Comparison of ENCODE assay signal across 7 mouse cellular contexts in the genomic region with DNA sequence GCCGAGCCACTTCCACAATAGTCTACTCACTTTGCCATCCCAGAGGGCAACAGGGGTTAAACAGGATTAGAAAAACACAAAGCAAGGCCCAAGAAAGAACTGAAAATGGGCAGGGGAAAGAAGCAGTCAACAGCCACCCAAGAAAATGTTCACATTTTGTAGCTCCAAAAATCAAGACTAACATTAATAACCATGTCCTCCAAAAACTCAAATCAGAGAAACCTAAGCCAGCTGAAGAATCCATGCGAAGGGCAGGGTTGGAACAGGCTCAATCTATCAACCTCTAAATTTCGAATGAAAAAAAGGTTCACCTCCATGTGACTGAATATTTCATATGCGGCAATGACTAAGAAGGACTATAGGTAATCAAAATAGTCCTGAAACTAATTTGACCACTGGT. TPM values are rescaled to one million over a fixed set of nuclear protein-coding genes. Genes with fewer than 3 reads are reported as not detected.
DNase-seq lines count a peak whose midpoint lies in the region; ATAC-seq and TF ChIP-seq lines count a peak whose summit lies in the region.

No protein-coding gene starts in this region.

- no peaks in the 10 kb centered on the region for H3K4me1 ChIP-seq in lung, embryonic 15.5 days
- H3K4me1 ChIP-seq in lung, adult 2 months (ENCODE audit: control insufficient read depth, insufficient read depth, low read length): peaks cover 8% of the 10 kb centered on the region
- 0 out of 2 replicates have a peak, but pooled peaks cover 4% of the 10 kb centered on the region for H3K4me1 ChIP-seq in forebrain, embryonic 13.5 days
- no peaks in the 10 kb centered on the region; the same call in 1 of the 2 replicates for H3K4me1 ChIP-seq in liver, embryonic 11.5 days (replicated peaks; ENCODE audit: control insufficient read depth, insufficient read depth, low read length)
- H3K4me1 ChIP-seq in stomach, embryonic 15.5 days: 0 out of 2 replicates have a peak, but pooled peaks cover 6% of the 10 kb centered on the region

- H3K27ac ChIP-seq in lung, embryonic 15.5 days: no peak overlapping the region
- no peak overlapping the region for H3K27ac ChIP-seq in forebrain, embryonic 13.5 days
- no peak overlapping the region; the same call in 1 of the 2 replicates for H3K27ac ChIP-seq in liver, embryonic 11.5 days (ENCODE audit: low read depth, low read length)
- no peak overlapping the region for H3K27ac ChIP-seq in stomach, embryonic 15.5 days

- H3K9me3 ChIP-seq in lung, embryonic 15.5 days: no peaks in the 10 kb centered on the region
- no peaks in the 10 kb centered on the region for H3K9me3 ChIP-seq in forebrain, embryonic 13.5 days (replicated peaks)
- no peaks in the 10 kb centered on the region for H3K9me3 ChIP-seq in liver, embryonic 11.5 days (ENCODE audit: control insufficient read depth, low read length)
- H3K9me3 ChIP-seq in stomach, embryonic 15.5 days: no peaks in the 10 kb centered on the region

- no peak for ATAC-seq in lung, embryonic 15.5 days (ENCODE audit: borderline replicate concordance, extremely low read depth, low FRiP score, low TSS enrichment)
- no peak for ATAC-seq in forebrain, embryonic 13.5 days
- ATAC-seq in liver, embryonic 11.5 days (replicated peaks; ENCODE audit: low FRiP score): no peak
- ATAC-seq in stomach, embryonic 15.5 days (ENCODE audit: insufficient read depth, low FRiP score, low read depth): no peak

- no peak for TF ChIP-seq POLR2A in lung, adult 2 months (IDR thresholded peaks at IDR 0.05; ENCODE audit: borderline replicate concordance, extremely low read depth, low read depth, low read length)

- TF ChIP-seq CTCF in lung, adult 2 months (IDR thresholded peaks at IDR 0.05; ENCODE audit: insufficient read depth, low read length): no peak

- H3K27me3 ChIP-seq in lung, embryonic 15.5 days: no peaks in the 10 kb centered on the region
- H3K27me3 ChIP-seq in forebrain, embryonic 13.5 days: no peaks in the 10 kb centered on the region
- no peaks in the 10 kb centered on the region for H3K27me3 ChIP-seq in liver, embryonic 11.5 days (replicated peaks; ENCODE audit: control insufficient read depth, insufficient read depth, low read length)
- no peaks in the 10 kb centered on the region for H3K27me3 ChIP-seq in stomach, embryonic 15.5 days (replicated peaks)

- H3K4me3 ChIP-seq in lung, embryonic 15.5 days: peak overlapping the region; percentile 83
- no peak overlapping the region for H3K4me3 ChIP-seq in lung, adult 2 months (replicated peaks; ENCODE audit: extremely low read depth, low read depth, low read length)
- no peak overlapping the region for H3K4me3 ChIP-seq in forebrain, embryonic 13.5 days
- peak overlapping the region; percentile 77 for H3K4me3 ChIP-seq in liver, embryonic 11.5 days (ENCODE audit: low read depth, low read length)
- H3K4me3 ChIP-seq in stomach, embryonic 15.5 days (replicated peaks): no peak overlapping the region

- no peaks in the 10 kb centered on the region for H3K36me3 ChIP-seq in lung, embryonic 15.5 days
- no peaks in the 10 kb centered on the region for H3K36me3 ChIP-seq in forebrain, embryonic 13.5 days (ENCODE audit: poor library complexity, severe bottlenecking)
- H3K36me3 ChIP-seq in liver, embryonic 11.5 days (ENCODE audit: control insufficient read depth, insufficient read depth, low read length): no peaks in the 10 kb centered on the region
- H3K36me3 ChIP-seq in stomach, embryonic 15.5 days: no peaks in the 10 kb centered on the region

- peak overlapping the region; percentile 91 for H3K4me2 ChIP-seq in lung, embryonic 15.5 days
- peak overlapping the region; percentile 77 for H3K4me2 ChIP-seq in forebrain, embryonic 13.5 days
- H3K4me2 ChIP-seq in liver, embryonic 11.5 days: peak overlapping the region; percentile 95
- peak overlapping the region; percentile 77; the same call in 1 of the 2 replicates for H3K4me2 ChIP-seq in stomach, embryonic 15.5 days

- no peak for DNase-seq in lung, adult 2 months
- no peak for DNase-seq in liver, embryonic 11.5 days (ENCODE audit: low spot score)
- DNase-seq in urinary bladder, postnatal 14 days (ENCODE audit: low spot score): no peak
- DNase-seq in spleen, adult 18-20 months: no peak

- no peak overlapping the region for H3K9ac ChIP-seq in lung, embryonic 15.5 days
- H3K9ac ChIP-seq in forebrain, embryonic 13.5 days: no peak overlapping the region; the same call in 1 of the 2 replicates
- no peak overlapping the region for H3K9ac ChIP-seq in liver, embryonic 11.5 days (ENCODE audit: low read depth, low read length)
- H3K9ac ChIP-seq in stomach, embryonic 15.5 days: no peak overlapping the region; the same call in 1 of the 2 replicates

- WGBS in lung, embryonic 15.5 days: 63% methylated on average over 4 of the region's 4 CpGs
- 57% methylated on average over 4 of the region's 4 CpGs for WGBS in lung, adult 2 months
- 49% methylated on average over 4 of the region's 4 CpGs for WGBS in forebrain, embryonic 13.5 days
- 66% methylated on average over 4 of the region's 4 CpGs for WGBS in liver, embryonic 11.5 days
- 64% methylated on average over 4 of the region's 4 CpGs for WGBS in stomach, embryonic 15.5 days

RNA-seq across cellular contexts. Expression of gene Nr1d2, which starts 1.5 kb away (rescaled TPM):
- 6.5 and 6.8 TPM in 2 replicates for polyA plus RNA-seq in lung, embryonic 15.5 days (2015; fragmentation: Nextera tagmentation; extraction: Ambion mirVana)
- 20.4 and 44.0 TPM in 2 replicates for polyA plus RNA-seq in lung, adult 2 months (2012; rRNA removed)
- 5.0 and 5.4 TPM in 2 replicates for polyA plus RNA-seq in forebrain, embryonic 13.5 days (2015; fragmentation: Nextera tagmentation; extraction: Ambion mirVana)
- polyA plus RNA-seq in liver, embryonic 11.5 days (2014; fragmentation: Nextera tagmentation; extraction: Ambion mirVana): 4.0 and 4.1 TPM in 2 replicates
- 6.7 and 8.2 TPM in 2 replicates for polyA plus RNA-seq in stomach, embryonic 15.5 days (2015; fragmentation: Nextera tagmentation; extraction: Ambion mirVana)

RNA-seq across cellular contexts. Expression of gene Nkiras1, which starts 33.6 kb away (rescaled TPM):
- polyA plus RNA-seq in lung, embryonic 15.5 days (2015; fragmentation: Nextera tagmentation; extraction: Ambion mirVana): 12.4 and 13.9 TPM in 2 replicates
- polyA plus RNA-seq in lung, adult 2 months (2012; rRNA removed): 3.0 and 5.0 TPM in 2 replicates
- 21.7 and 25.7 TPM in 2 replicates for polyA plus RNA-seq in forebrain, embryonic 13.5 days (2015; fragmentation: Nextera tagmentation; extraction: Ambion mirVana)
- polyA plus RNA-seq in liver, embryonic 11.5 days (2014; fragmentation: Nextera tagmentation; extraction: Ambion mirVana): 15.3 and 17.0 TPM in 2 replicates
- 17.2 and 17.7 TPM in 2 replicates for polyA plus RNA-seq in stomach, embryonic 15.5 days (2015; fragmentation: Nextera tagmentation; extraction: Ambion mirVana)

RNA-seq across cellular contexts. Expression of gene Rpl15, which starts 33.8 kb away (rescaled TPM):
- 434 and 443 TPM in 2 replicates for polyA plus RNA-seq in lung, embryonic 15.5 days (2015; fragmentation: Nextera tagmentation; extraction: Ambion mirVana)
- 105 and 148 TPM in 2 replicates for polyA plus RNA-seq in lung, adult 2 months (2012; rRNA removed)
- 354 and 406 TPM in 2 replicates for polyA plus RNA-seq in forebrain, embryonic 13.5 days (2015; fragmentation: Nextera tagmentation; extraction: Ambion mirVana)
- polyA plus RNA-seq in liver, embryonic 11.5 days (2014; fragmentation: Nextera tagmentation; extraction: Ambion mirVana): 546 and 598 TPM in 2 replicates
- 343 and 434 TPM in 2 replicates for polyA plus RNA-seq in stomach, embryonic 15.5 days (2015; fragmentation: Nextera tagmentation; extraction: Ambion mirVana)

Comparison
In these comparisons a context has a peak if more than half of its experiments do, and no peak if none do; other contexts are left out.
1. H3K4me3 ChIP-seq: peak in lung, embryonic 15.5 days (single experiment) and liver, embryonic 11.5 days (single experiment); none in lung, adult 2 months (single experiment), forebrain, embryonic 13.5 days (single experiment) and stomach, embryonic 15.5 days (single experiment).
2. Peak in every context shown above with its lines, with median percentiles within 50 percentile points of each other: H3K4me2 ChIP-seq.